17 mouse cellular contexts compared by ENCODE assay signal in the genomic region with DNA sequence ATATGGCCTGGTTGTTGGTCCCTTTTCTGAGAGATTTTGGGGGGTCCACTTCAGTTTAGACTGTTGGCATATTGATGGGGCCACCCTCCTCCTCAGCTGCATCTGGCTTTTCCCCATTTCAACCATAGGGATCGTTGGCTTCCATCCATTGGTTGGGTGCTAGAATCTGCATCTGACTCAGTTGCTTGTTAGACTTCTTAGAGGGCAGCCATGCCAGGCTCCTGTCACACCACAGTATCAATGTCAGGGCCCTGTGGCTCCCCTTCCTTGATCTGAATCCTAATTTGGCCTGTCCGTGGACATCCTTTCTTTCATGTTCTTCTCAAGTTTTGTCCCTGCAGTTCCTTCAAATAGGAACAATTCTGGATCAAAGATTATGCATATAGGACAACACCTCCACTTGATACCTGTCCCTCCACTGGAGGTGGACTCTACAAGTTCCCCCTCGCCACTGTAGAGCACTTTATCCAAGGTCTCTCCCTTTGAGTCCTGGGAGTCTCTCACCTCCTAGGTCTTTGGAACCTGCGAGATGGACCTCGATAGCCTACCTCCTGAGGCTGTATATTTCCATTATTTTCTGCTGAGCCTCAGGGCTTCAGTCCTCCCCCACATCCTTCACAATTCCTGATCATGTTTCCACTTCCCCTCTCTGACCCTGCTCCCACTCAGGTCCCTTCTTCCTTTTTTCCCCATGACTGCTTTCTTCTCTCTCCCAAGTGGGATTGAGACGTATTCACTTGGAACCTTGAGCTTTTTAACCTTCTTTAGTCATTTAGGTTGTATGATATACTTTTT. TPM values are rescaled to one million over a fixed set of nuclear protein-coding genes. Genes with fewer than 3 reads are reported as not detected.
"Had no signal": no experiment of that assay in that cellular context is flagged by ENCODE, and none has a peak within 500 bp of the region (broad histone marks: within the 10 kb centered on the region; RNA-seq: fewer than 3 reads in every experiment).

No protein-coding gene starts in this region.

- DNase-seq: kidney, adult 18-20 months; kidney, postnatal 10 days; kidney, postnatal 4 days; liver, embryonic 13.5 days; liver, postnatal 0 days; right cerebral cortex, postnatal 14 days; thymus, adult 2 months; thymus, postnatal 25 days had no signal

- H3K4me1 ChIP-seq: intestine, embryonic 15.5 days; limb, embryonic 13.5 days; liver, embryonic 13.5 days; lung, embryonic 15.5 days; midbrain, embryonic 13.5 days; neural tube, embryonic 13.5 days; stomach, embryonic 15.5 days had no signal

- H3K4me2 ChIP-seq: intestine, embryonic 15.5 days; limb, embryonic 13.5 days; liver, embryonic 13.5 days; lung, embryonic 15.5 days; midbrain, embryonic 13.5 days; neural tube, embryonic 13.5 days; stomach, embryonic 15.5 days had no signal

- H3K27ac ChIP-seq: intestine, embryonic 15.5 days; layer of hippocampus, adult 2 months; limb, embryonic 13.5 days; liver, embryonic 13.5 days; lung, embryonic 15.5 days; midbrain, embryonic 13.5 days; neural tube, embryonic 13.5 days; stomach, embryonic 15.5 days had no signal

- H3K9ac ChIP-seq: intestine, embryonic 15.5 days; limb, embryonic 13.5 days; liver, embryonic 13.5 days; liver, postnatal 0 days; lung, embryonic 15.5 days; midbrain, embryonic 13.5 days; neural tube, embryonic 13.5 days; stomach, embryonic 15.5 days had no signal

- H3K4me3 ChIP-seq: intestine, embryonic 15.5 days; layer of hippocampus, adult 2 months; limb, embryonic 13.5 days; liver, embryonic 13.5 days; lung, embryonic 15.5 days; midbrain, embryonic 13.5 days; neural tube, embryonic 13.5 days; stomach, embryonic 15.5 days had no signal

- H3K27me3 ChIP-seq: intestine, embryonic 15.5 days; limb, embryonic 13.5 days; liver, embryonic 13.5 days; lung, embryonic 15.5 days; midbrain, embryonic 13.5 days; neural tube, embryonic 13.5 days; stomach, embryonic 15.5 days had no signal

- ATAC-seq: intestine, embryonic 15.5 days; liver, postnatal 0 days; midbrain, embryonic 13.5 days had no signal

- H3K9me3 ChIP-seq: intestine, embryonic 15.5 days had no signal

- H3K36me3 ChIP-seq: intestine, embryonic 15.5 days; limb, embryonic 13.5 days; liver, embryonic 13.5 days; lung, embryonic 15.5 days; midbrain, embryonic 13.5 days; neural tube, embryonic 13.5 days; stomach, embryonic 15.5 days had no signal

RNA-seq across cellular contexts. Expression of gene Zfp985, which starts 12.5 kb away (rescaled TPM):
- polyA plus RNA-seq: spleen, adult 2 months; testis, adult 2 months; thymus, adult 2 months had no signal

RNA-seq across cellular contexts. Expression of gene Gm16503, which starts 25.6 kb away (rescaled TPM):
- polyA plus RNA-seq: spleen, adult 2 months had no signal
